In the genomic region with DNA sequence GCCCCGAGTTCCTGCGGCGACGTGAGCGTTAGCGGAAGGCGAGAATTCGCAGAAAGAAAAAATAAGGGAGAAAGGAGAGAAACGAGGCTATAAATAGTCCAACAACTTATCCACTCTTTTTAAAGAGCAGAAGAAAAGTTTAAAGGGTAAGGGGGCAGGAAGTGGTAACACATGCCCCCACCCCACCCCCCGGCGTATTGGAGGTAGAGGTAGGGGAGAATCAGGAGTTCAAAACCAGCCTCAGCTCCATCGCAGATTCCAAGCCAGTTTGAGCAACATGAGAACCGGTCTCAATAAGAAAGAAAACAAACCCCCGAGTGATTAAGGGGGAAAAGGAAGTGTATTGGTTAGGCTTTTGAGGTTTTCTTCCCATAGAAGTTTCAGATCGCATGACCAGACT, we compare ENCODE assay signal across 7 mouse cellular contexts. TPM values are rescaled to one million over a fixed set of nuclear protein-coding genes. Genes with fewer than 3 reads are reported as not detected.
A peak's percentile ranks its signal among the peaks of the same experiment; 100 is the strongest.
DNase-seq lines count a peak whose midpoint lies in the region; ATAC-seq and TF ChIP-seq lines count a peak whose summit lies in the region.

No protein-coding gene starts in this region.

- H3K36me3 ChIP-seq in hindbrain, embryonic 14.5 days (replicated peaks; ENCODE audit: control insufficient read depth, insufficient read depth), result peaks cover 20% of the 10 kb centered on the region
- H3K36me3 ChIP-seq in midbrain, postnatal 0 days (ENCODE audit: insufficient read depth, low read length), result peaks cover 14% of the 10 kb centered on the region

- no peaks in the 10 kb centered on the region for H3K27me3 ChIP-seq in hindbrain, embryonic 14.5 days (ENCODE audit: control insufficient read depth, insufficient read depth, low read length)
- H3K27me3 ChIP-seq in midbrain, postnatal 0 days (ENCODE audit: insufficient read depth, low read length), result no peaks in the 10 kb centered on the region

- H3K9ac ChIP-seq in hindbrain, embryonic 14.5 days, result peak overlapping the region; percentile 74
- H3K9ac ChIP-seq in midbrain, postnatal 0 days (replicated peaks; ENCODE audit: low read length, poor library complexity, severe bottlenecking), result peak overlapping the region; percentile 90

- peaks cover 9% of the 10 kb centered on the region for H3K4me1 ChIP-seq in lung, adult 2 months (ENCODE audit: control insufficient read depth, insufficient read depth, low read length)
- peaks cover 7% of the 10 kb centered on the region for H3K4me1 ChIP-seq in hindbrain, embryonic 14.5 days (replicated peaks; ENCODE audit: control insufficient read depth, insufficient read depth, low read length)
- peaks cover 10% of the 10 kb centered on the region for H3K4me1 ChIP-seq in midbrain, postnatal 0 days (ENCODE audit: insufficient read depth, low read length)

- H3K27ac ChIP-seq in hindbrain, embryonic 14.5 days, result peak overlapping the region; percentile 86
- H3K27ac ChIP-seq in midbrain, postnatal 0 days (ENCODE audit: low read depth, low read length), result peak overlapping the region; percentile 94

- ATAC-seq in hindbrain, embryonic 14.5 days (ENCODE audit: low FRiP score), result peak; percentile 3; the same call in 1 of the 2 replicates
- ATAC-seq in midbrain, postnatal 0 days (ENCODE audit: low FRiP score), result no peak

- H3K4me3 ChIP-seq in lung, adult 2 months (replicated peaks; ENCODE audit: extremely low read depth, low read depth, low read length), result peak overlapping the region; percentile 94
- peak overlapping the region; percentile 55 for H3K4me3 ChIP-seq in hindbrain, embryonic 14.5 days (replicated peaks; ENCODE audit: low read length)
- peak overlapping the region; percentile 77 for H3K4me3 ChIP-seq in midbrain, postnatal 0 days (ENCODE audit: low read depth, low read length)

- TF ChIP-seq CTCF in lung, adult 2 months (IDR thresholded peaks at IDR 0.05; ENCODE audit: insufficient read depth, low read length), result no peak
- no peak for TF ChIP-seq CTCF in midbrain, postnatal 0 days (IDR thresholded peaks at IDR 0.05)

- H3K4me2 ChIP-seq in hindbrain, embryonic 14.5 days (replicated peaks), result peak overlapping the region; percentile 90
- H3K4me2 ChIP-seq in midbrain, postnatal 0 days (ENCODE audit: low read depth, low read length, poor library complexity, severe bottlenecking), result peak overlapping the region; percentile 90

- no peaks in the 10 kb centered on the region for H3K9me3 ChIP-seq in hindbrain, embryonic 14.5 days (ENCODE audit: control insufficient read depth, low read length)
- H3K9me3 ChIP-seq in midbrain, postnatal 0 days (ENCODE audit: low read length), result no peaks in the 10 kb centered on the region

- TF ChIP-seq POLR2A in lung, adult 2 months (IDR thresholded peaks at IDR 0.05; ENCODE audit: borderline replicate concordance, extremely low read depth, low read depth, low read length), result no peak

- no peak for DNase-seq in lung, adult 2 months
- no peak for DNase-seq in lung, postnatal 10 days
- peak; percentile 23 for DNase-seq in c-Kit-positive CD71-positive TER-119-negative erythroid progenitor cells, embryonic 14.5 days (ENCODE audit: low read depth)
- DNase-seq in hindbrain, embryonic 14.5 days (ENCODE audit: low spot score), result no peak
- DNase-seq in midbrain, postnatal 0 days (ENCODE audit: low spot score), result no peak
- DNase-seq in testis, postnatal 14 days (ENCODE audit: low spot score), result no peak
- DNase-seq in urinary bladder, adult 18-20 months (ENCODE audit: low spot score in 2 of 2), result no peak

- whole genome bisulfite sequencing in lung, adult 2 months, result 6% methylated on average over 15 of the region's 15 CpGs
- WGBS in hindbrain, embryonic 14.5 days, result 18% methylated on average over 15 of the region's 15 CpGs
- 16% methylated on average over 15 of the region's 15 CpGs for WGBS in midbrain, postnatal 0 days

RNA-seq across cellular contexts. Expression of gene Cops7a, which starts 0.4 kb away (rescaled TPM):
- 178 and 213 TPM in 2 replicates for polyA plus RNA-seq in lung, adult 2 months (2012; rRNA removed)
- 92.4 and 93.1 TPM in 2 replicates for polyA plus RNA-seq in hindbrain, embryonic 14.5 days (2014; fragmentation: Nextera tagmentation; extraction: Ambion mirVana)
- total RNA-seq in midbrain, postnatal 0 days (2014; rRNA removed), result 108 and 131 TPM in 2 replicates
- 92.3 and 97.1 TPM in 2 replicates for polyA plus RNA-seq in midbrain, postnatal 0 days (2015; fragmentation: Nextera tagmentation; extraction: Ambion mirVana)

RNA-seq across cellular contexts. Expression of gene Pianp, which starts 30.7 kb away (rescaled TPM):
- 1.4 and 2.2 TPM in 2 replicates for polyA plus RNA-seq in lung, adult 2 months (2012; rRNA removed)
- 47.8 and 53.8 TPM in 2 replicates for polyA plus RNA-seq in hindbrain, embryonic 14.5 days (2014; fragmentation: Nextera tagmentation; extraction: Ambion mirVana)
- 31.8 and 36.1 TPM in 2 replicates for total RNA-seq in midbrain, postnatal 0 days (2014; rRNA removed)
- 97.0 and 97.5 TPM in 2 replicates for polyA plus RNA-seq in midbrain, postnatal 0 days (2015; fragmentation: Nextera tagmentation; extraction: Ambion mirVana)

RNA-seq across cellular contexts. Expression of gene Mlf2, which starts 34.6 kb away (rescaled TPM):
- polyA plus RNA-seq in lung, adult 2 months (2012; rRNA removed), result 313 and 336 TPM in 2 replicates
- polyA plus RNA-seq in hindbrain, embryonic 14.5 days (2014; fragmentation: Nextera tagmentation; extraction: Ambion mirVana), result 577 and 614 TPM in 2 replicates
- total RNA-seq in midbrain, postnatal 0 days (2014; rRNA removed), result 512 and 647 TPM in 2 replicates
- polyA plus RNA-seq in midbrain, postnatal 0 days (2015; fragmentation: Nextera tagmentation; extraction: Ambion mirVana), result 628 and 643 TPM in 2 replicates

RNA-seq across cellular contexts. Expression of gene Zfp384, which starts 43.2 kb away (rescaled TPM):
- 44.8 and 48.4 TPM in 2 replicates for polyA plus RNA-seq in lung, adult 2 months (2012; rRNA removed)
- 12.0 and 14.6 TPM in 2 replicates for polyA plus RNA-seq in hindbrain, embryonic 14.5 days (2014; fragmentation: Nextera tagmentation; extraction: Ambion mirVana)
- 33.2 and 38.6 TPM in 2 replicates for total RNA-seq in midbrain, postnatal 0 days (2014; rRNA removed)
- 9.0 and 9.7 TPM in 2 replicates for polyA plus RNA-seq in midbrain, postnatal 0 days (2015; fragmentation: Nextera tagmentation; extraction: Ambion mirVana)

RNA-seq across cellular contexts. Expression of gene Ptms, which starts 45.8 kb away (rescaled TPM):
- 1,982 and 2,310 TPM in 2 replicates for polyA plus RNA-seq in lung, adult 2 months (2012; rRNA removed)
- 674 and 707 TPM in 2 replicates for polyA plus RNA-seq in hindbrain, embryonic 14.5 days (2014; fragmentation: Nextera tagmentation; extraction: Ambion mirVana)
- 814 and 944 TPM in 2 replicates for total RNA-seq in midbrain, postnatal 0 days (2014; rRNA removed)
- polyA plus RNA-seq in midbrain, postnatal 0 days (2015; fragmentation: Nextera tagmentation; extraction: Ambion mirVana), result 810 TPM in 2 replicates

Comparison
In these comparisons a context has a peak if more than half of its experiments do, and no peak if none do; other contexts are left out.
1. RNA of gene Pianp, which starts 30.7 kb away (polyA plus RNA-seq): 97.0 to 97.5 TPM in midbrain, postnatal 0 days and 47.8 to 53.8 TPM in hindbrain, embryonic 14.5 days; 1.4 to 2.2 TPM in lung, adult 2 months; every median in the first group is over 10 times any median in the second.
2. Peak in every context shown above with its lines, with median percentiles within 50 percentile points of each other: H3K4me3 ChIP-seq.